Mouse (Mus musculus) left cerebral cortex, postnatal 14 days (tissue): ENCODE data around the gene Atf4. TPM values are rescaled to one million over a fixed set of nuclear protein-coding genes. Genes with fewer than 3 reads are reported as not detected.

ENCODE experiments used
- DNase-seq, 2 experiments: peaks; one replicate each; pipeline ENCODE4 v3.0.0; 2021 to 2022; ENCODE audit warnings: low spot score in 2 of 2, mixed read lengths in 1 of 2
- intact Hi-C: fragments of 180-260 bp; cut with DNase I; formaldehyde crosslinking; loops from one replicate; pipeline ENCODE4 v1.15.1; 2025
- total RNA-seq, 2 experiments: library from RNA; stranded (reverse); gene quantifications; 2 replicates each; pipeline ENCODE4 v1.2.3; 2021

The Atf4 gene
- total RNA-seq, 2 experiments from 2014 or later: 93.4 TPM

DNA sequence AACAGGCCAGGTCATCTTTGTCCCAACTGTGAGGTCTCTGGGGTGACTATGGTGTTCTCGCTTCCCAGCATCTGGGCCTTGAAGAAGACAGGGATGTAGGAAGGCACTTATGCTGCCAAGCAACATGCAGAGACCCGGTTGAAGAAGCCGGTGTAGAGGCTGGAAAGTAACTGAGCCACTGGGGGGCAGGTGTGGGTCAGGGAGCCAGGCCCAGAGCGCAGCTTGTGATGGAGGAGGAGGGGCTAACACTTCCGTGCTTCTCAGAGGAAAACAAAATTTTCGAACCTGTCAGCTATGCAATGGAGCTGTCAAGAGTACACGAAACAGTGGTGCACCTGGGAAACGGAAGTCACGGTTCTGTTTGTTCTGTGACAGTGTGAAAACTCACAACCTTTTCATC is 22.1 kb downstream of the Atf4 start:
- no peak for DNase-seq
- intact Hi-C loops: no loop called here

DNA sequence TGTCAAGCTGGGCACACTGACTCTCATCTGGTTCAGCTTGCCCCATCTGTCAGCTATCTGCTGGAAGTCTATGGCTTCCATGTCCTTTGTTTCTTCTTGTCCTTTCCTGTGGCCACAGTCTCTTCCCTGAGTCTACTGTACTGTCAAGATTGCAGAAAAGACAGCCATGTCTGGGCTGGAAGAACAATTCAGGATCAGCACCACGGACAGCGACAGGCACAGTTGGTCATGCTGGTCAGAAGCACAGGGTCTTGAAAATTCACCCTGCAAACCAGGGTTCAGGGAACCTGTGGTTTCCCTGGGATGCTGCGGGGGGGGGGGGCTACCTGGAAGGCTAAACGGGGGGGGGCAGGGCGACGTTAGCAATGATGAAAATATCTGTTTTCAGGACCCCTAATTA is 22.6 kb downstream of the Atf4 start:
- no peak for DNase-seq
- intact Hi-C loops: no loop called here

DNA sequence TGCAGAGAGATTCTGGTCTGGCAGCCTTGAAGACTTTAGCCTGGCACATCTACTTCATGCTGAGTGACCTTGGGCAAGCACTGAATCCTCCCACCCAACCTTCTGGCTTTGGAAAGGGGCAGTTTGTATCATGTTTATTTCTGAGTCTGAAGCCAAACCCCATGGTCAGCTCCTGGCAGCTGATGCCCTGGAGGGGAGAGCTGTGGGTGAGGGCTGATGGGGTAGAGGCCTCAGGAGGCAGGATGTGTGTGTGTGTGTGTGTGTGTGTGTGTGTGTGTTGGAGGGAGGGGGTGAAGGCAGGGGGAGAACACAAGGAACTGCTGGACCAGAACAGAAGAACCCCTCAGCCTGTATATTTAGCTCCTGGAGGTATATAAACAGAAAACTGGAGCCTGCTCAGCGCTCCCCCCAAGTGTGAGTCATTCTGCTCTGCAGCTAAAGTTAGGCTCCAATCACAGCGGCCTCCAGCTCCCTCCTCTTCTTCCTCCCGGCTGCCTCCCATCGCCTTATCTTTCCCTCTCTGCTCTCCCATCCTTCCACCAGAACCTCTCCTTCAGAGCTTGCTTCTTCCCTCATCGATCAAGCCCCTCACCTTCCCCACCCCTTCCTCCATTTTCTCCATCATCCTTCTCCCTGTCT is 23.3 kb downstream of the Atf4 start:
- DNase-seq: peak; percentile 83 to 86
- intact Hi-C loops: no loop called here

DNA sequence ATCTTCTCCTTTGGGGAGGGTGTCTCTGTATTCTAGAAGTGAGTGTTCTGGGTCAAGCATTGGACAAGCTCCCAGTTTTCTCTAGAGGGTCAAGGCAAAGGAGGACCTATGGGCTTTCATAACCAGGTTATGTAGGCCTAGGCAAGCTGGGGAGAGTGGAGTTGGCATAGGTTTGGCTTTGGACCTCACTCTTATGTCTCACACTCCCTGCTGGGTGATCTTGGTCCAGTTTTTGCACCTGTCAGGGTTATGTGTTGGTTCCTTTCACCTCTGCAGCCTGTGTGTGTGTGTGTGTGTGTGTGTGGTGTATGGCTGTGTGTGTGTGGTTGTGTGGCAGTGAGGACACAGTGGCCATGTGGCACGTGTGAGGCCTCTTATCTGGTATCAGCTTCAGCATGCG is 24.1 kb downstream of the Atf4 start:
- intact Hi-C loops: no loop called here
- DNase-seq: no peak

DNA sequence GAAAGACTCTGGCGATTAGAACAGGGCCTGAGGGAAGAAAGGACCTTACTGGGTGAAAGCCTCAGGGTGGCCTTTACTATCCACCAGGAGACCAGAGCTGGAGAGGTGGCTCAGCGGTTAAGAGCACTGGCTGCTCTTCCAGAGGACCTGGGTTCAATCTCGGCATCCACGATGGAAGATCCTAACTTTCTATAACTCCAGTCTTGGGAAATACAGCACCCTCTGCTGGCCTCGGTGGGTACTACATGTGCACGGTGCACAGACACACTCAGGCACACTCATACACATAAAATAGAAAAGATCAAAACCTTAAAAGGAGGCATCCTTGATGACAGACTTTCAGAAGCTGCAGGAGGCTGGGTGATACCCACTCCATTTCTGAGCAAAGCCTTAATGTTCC is 25.7 kb downstream of the Atf4 start:
- DNase-seq: peak; percentile 62 to 64
- intact Hi-C loops: loop anchor here (5.0 to 10.0 kb wide), 2 partner anchors 204 to 352 kb away; no protein-coding TSS in a partner anchor

DNA sequence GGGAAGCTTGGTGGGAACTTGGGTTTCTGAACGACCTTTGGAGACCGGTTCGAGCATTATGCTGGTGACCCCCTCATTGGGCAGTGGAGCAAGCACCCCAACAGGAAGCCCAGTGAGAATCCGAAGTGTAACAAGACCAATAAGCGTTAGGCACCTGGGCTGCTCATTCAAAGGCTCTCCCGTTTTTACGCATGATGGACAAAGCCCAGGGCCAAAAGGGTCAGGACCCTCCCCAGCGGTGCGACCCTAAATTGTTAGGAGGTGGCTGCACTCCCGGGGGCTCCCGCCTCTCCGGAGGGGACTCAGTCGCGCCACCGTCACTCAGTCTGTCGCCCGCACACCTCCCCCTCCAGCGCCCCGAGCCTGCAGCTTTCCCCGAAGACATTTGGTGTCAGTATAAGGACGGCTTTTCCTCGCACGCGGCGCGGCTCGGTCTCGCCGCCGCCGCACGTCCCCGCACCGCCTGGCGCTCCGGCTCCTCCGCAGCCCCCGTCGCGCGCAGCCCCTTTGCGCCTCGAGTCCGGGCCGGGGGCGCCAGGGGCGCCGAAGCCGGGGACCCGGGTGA is 31.9 kb downstream of the Atf4 start, which contains the start of gene Cacna1i:
Gene Cacna1i (plus strand): TSS at position 388 of the 565 bp plus-strand sequence.
- peak; percentile 67 to 71 for DNase-seq
- intact Hi-C loops: loop anchor here (5.0 to 10.0 kb wide), 3 partner anchors 198 to 405 kb away; no protein-coding TSS in a partner anchor

DNA sequence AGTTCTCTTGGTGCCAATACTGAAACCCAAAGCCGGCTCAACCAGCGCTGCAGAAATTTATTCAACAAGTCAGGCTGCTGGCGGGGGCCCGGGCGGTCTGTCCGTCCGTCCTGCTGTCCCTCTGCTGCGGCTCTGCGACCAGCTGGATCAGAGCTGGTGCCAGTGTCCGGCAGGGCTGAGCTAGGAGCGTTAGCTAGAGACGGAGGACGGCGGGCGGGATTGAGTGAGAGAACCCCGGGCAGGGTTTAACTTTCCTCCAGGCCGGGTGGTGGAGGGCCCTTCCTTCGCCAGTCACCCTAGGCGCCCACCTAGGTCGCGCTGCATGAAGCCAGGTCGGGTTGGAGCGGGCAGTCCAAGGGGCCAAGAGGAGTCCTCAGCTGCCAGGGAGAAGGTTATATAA is 33.1 kb downstream of the Atf4 start:
- intact Hi-C loops: loop anchor here (5.0 to 10.0 kb wide), 3 partner anchors 197 to 404 kb away; no protein-coding TSS in a partner anchor
- DNase-seq: no peak

DNA sequence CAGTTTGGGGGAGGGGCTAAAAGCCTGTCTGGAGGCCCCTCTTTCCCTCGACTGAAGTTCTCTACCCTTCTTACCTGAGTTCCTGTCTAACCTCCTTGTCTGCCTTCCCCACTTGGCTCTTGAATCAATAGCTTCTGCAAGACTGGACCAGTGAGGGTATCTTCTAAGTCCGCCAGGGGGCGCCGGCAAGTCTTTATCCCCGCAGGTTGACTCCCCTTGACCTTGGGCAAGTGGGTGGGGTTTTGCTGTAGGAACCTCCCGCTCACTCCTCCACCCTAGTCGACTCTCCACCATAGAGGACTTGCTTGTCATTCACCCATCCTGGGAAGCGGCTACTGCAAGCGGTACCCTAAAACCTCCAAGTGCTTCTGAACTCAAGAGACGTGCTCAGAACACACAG is 34.5 kb downstream of the Atf4 start:
- peak; percentile 79 to 84 for DNase-seq
- intact Hi-C loops: loop anchor here (5.0 to 10.0 kb wide), 3 partner anchors 195 to 403 kb away; no protein-coding TSS in a partner anchor

DNA sequence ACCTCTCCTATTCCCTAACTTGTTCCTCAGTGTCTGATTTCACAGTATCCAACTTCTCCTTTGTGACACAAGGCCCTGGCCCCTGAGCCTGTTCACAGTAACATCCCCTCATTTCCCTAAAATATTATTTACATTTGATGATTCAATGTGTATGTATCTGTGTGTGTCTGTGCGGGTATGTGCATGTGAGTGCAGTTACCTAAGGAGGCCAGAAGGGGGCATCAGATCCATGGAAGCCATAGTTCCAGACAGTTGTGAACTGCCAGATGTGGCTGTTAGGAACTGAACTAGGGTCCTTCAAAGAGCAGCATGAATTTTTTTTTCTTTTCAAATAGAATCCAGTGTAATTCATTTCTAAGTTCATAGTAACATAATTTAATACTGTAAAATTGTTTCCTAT is 42.2 kb downstream of the Atf4 start:
- DNase-seq: no peak
- intact Hi-C loops: no loop called here

DNA sequence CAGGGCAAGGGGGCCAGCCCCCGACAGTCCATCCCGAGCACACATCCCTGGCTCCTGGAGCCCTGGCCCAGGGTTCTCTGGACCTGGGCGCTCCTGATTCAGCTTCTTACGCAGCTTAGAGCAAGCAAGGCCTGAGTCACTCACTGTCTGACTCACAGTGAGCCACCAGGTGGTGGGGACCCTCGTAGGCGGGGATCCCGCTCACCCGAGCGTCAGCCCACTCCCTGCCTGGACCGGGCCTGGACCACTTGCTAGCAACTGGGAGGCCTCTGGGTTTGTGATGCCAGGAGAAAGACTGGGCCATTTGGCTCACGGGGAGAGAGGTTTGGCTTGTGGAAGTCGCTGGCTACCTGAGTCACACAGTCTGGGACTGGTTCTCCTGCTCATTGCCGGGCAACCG is 48.8 kb downstream of the Atf4 start:
- peak in 1 of 2 experiments; percentile 47 for DNase-seq
- intact Hi-C loops: no loop called here

DNA sequence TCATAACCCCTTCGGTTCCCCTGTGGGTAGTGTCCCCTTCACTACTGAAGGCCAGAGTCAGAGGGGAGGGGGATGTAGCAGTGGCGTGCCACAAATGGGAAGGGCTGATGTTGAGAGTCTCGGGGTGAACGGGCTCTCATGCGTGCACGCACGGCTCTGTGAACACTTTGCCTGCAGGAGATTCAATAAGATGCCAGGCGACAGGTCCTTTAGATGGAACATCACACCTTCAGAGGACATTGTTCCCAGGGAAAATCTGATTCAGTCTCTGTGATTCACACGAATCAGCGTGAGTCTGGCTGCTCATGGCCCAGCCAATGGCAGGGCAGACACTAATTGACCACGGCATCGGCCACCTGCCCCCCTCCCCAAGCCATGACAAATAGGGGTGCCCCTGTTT is 49.2 kb downstream of the Atf4 start:
- intact Hi-C loops: no loop called here
- DNase-seq: no peak

DNA sequence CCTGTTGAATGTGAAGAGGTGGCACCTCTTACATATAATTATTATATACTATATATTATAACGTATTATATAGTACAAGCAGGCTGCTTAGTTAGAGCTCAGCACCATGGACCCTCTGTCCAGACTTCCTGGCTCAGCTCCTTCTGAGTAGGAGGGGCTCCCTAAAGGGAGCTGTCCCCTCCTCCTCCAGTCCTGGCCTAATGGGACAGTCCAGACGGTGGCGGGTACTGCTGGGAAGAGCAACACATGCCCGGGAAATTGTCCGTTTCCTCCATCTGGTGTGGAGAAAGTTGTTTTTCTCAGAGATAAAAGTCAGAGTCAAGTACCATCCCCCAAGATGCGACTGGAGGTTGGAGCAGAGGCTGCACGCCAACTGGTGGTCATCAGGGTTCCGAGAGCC is 51.2 kb downstream of the Atf4 start:
- intact Hi-C loops: no loop called here
- no peak for DNase-seq

Other genes with a start within 250 kb of the Atf4 start
- 10 to 100 TPM; 41.9 to 42.8 TPM for gene Pdgfb, start 240.2 kb upstream of the Atf4 start, total RNA-seq
- gene Syngr1, start 163.8 kb upstream of the Atf4 start, total RNA-seq: 100 to 1,000 TPM; 534 to 540 TPM
- gene Rpl3, start 163.3 kb upstream of the Atf4 start, total RNA-seq: 100 to 1,000 TPM; 449 to 461 TPM
- gene Tab1, start 122.1 kb upstream of the Atf4 start, total RNA-seq: 10 to 100 TPM; 26.2 to 27.8 TPM
- gene Mgat3, start 81.5 kb upstream of the Atf4 start, total RNA-seq: 100 to 1,000 TPM; 109 to 110 TPM
- gene Mief1, start 21.2 kb upstream of the Atf4 start, total RNA-seq: 10 to 100 TPM; 30.7 to 31.4 TPM
- gene AC140267.1, start 19.3 kb upstream of the Atf4 start, total RNA-seq: 10 to 100 TPM; 18.7 to 25.4 TPM
- 10 to 100 TPM; 41.9 to 42.6 TPM for gene Rps19bp1, start 9.1 kb downstream of the Atf4 start, total RNA-seq
- 100 to 1,000 TPM in 1 of 2 experiments, 10 to 100 TPM in 1; 85.0 to 100 TPM for gene Cacna1i, start 32.1 kb downstream of the Atf4 start, total RNA-seq